Mouse (Mus musculus): Measurements from ENCODE around the gene Wls. TPM values are rescaled to one million over a fixed set of nuclear protein-coding genes. Genes with fewer than 3 reads are reported as not detected.

Wls gene
- total RNA-seq, 2 experiments from 2014 or later = 19.5 to 22.3 TPM

DNA sequence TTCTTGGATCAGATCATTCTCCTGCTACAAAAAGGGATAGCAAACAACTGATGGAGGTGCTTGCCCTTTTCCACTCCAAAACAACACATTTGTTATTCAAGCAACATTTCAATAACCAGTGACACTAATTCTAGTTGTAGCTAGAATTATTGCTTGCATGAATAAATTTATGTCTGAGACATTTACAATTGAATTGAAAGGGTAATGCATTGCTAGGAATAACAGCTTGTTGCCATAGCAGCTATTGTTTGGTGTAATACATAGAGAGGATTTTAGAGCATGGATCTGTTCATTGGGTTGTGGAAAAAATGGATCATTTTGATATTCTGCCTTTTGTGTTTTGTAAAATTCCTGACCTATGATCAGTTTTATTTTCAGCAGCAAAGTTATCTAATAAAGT is 39.5 kb downstream of the Wls start:
- no peak overlapping the region for H3K4me3 ChIP-seq
- DNase-seq (ENCODE audit: low spot score in 2 of 2) = no peak
- H3K27ac ChIP-seq = peak overlapping the region; percentile 37; the same call in 1 of the 2 replicates
- TF ChIP-seq CTCF (conservative IDR thresholded peaks at IDR 0.05) = no peak

- no peak for DNase-seq (ENCODE audit: low spot score in 2 of 2)
- Histone ChIP-seq H3K4me3 (no peak overlapping the region), H3K27ac (0 out of 2 replicates have a peak overlapping the region, but pooled peaks have one; percentile 3)
- TF ChIP-seq CTCF (conservative IDR thresholded peaks at IDR 0.05) = no peak
Observed at GRCm38 (mm10) chr3:159883325-159883724, 43.9 kb downstream of the Wls start.

DNA sequence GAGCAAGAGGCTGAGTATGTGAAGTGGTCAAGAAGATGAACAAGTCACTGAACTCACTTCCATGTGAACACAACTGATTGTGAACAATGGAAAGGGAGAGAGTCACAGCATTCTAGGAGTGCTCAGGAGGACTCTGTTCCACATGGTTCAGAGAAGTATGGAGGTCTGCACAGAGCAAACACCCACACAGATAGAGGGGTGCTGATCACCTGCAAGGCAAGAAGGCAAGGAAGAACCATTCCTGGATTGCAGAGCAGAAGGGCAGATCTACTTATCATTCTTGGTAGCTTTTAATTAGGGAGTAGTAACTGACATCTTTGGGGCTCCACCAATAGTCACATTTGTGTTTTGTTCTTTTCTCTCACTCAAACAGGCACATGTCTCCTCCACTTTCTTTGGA is 45.3 kb downstream of the Wls start:
- DNase-seq (ENCODE audit: low spot score in 2 of 2) = no peak
- H3K4me3 ChIP-seq = no peak overlapping the region
- H3K27ac ChIP-seq = peak overlapping the region; percentile 80
- no peak for TF ChIP-seq CTCF (conservative IDR thresholded peaks at IDR 0.05)

GRCm38 (mm10) chr3:159885271-159885670 is 45.8 kb downstream of the Wls start:
- no peak for TF ChIP-seq CTCF (conservative IDR thresholded peaks at IDR 0.05)
- peak; percentile 79 to 86 for DNase-seq (ENCODE audit: low spot score in 2 of 2)
- H3K27ac ChIP-seq = peak overlapping the region; percentile 80
- no peak overlapping the region for H3K4me3 ChIP-seq

DNA sequence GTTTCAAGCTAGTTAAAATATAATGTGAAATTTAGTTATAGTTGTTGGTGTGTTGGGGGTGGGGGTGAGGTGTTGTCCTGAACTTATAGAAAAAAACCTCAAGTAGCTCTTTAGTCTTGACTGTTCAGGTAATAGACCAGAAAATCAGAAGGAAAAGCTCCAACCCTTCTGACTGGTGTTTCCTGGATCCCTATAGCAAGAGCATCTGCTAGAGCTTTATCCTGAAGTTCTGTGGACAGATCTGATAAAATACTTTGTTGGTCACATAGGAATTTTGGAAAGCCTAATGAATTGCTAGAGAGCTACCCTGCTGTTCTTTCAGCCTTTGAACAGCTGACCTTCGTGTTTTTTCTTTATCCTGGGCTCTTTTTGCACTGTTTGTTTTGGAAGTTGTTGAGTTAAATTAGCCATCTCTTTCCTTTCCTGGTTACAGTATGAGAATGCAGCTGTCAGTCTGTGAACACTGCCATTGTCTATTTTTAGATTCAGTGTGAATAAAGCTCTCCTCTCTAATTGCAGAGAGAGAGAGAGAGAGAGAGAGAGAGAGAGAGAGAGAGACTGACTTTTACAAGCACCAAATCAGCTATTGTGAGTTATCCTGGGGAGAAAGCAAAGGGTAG is 46.4 kb downstream of the Wls start:
- Histone ChIP-seq H3K4me3 (no peak overlapping the region), H3K27ac (peak overlapping the region; percentile 80)
- no peak for TF ChIP-seq CTCF (conservative IDR thresholded peaks at IDR 0.05)
- peak in 1 of 2 experiments; percentile 10 for DNase-seq (ENCODE audit: low spot score in 2 of 2)

DNA sequence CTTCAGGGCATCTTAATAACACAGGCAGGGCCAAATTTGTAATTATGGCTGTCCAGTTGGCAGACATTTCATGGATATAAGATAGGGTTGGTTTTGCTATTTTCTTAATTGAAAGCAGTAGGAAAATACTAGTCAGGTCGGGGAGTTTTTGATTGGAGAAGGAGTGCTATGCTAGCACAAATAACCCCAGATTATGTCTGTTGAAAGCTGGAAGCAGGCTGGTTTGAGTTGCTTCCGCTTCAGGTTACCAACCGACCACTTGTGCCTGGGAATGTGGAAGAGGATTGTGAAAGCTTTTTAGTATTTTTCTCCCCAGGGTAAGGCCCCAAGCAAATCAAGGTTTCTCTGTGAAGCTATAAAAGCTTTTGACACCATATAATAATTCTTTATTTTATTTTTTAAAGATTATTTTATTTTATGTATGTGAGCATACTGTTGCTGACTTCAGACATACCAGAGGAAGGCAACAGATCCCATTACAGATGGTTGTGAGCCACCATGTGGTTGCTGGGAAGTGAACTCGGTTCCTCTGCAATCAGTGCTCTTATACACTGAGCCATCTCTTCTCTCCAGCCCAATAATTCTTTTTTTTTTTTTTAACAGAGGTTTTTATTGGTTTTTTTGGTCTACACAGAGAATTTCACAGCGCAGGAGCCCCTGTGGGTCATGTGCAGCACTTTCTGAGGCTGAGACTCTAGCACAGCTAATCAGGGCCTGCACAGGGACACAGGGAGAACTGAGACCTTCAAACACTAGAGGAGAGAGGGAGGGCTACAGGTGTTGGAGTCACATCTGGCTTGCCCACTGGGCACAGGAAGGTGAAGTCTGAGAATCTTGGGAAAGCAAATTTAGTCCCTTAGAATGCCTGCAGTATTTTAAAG is 50.9 kb downstream of the Wls start:
- 0 out of 2 replicates have a peak overlapping the region, but pooled peaks have one; percentile 8 for H3K27ac ChIP-seq
- DNase-seq (ENCODE audit: low spot score in 2 of 2) = no peak

GRCm38 (mm10) chr3:159891057-159891752 is 51.7 kb downstream of the Wls start:
- Histone ChIP-seq H3K27ac (no peak overlapping the region), H3K4me3 (no peak overlapping the region)
- DNase-seq (ENCODE audit: low spot score in 2 of 2) = no peak
- no peak for TF ChIP-seq CTCF (conservative IDR thresholded peaks at IDR 0.05)

More for the DNA sequence above, 50.9 kb downstream of the Wls start:
- no peak overlapping the region for H3K4me3 ChIP-seq
- TF ChIP-seq CTCF (conservative IDR thresholded peaks at IDR 0.05) = peak; percentile 40

- H3K4me3 ChIP-seq = no peak overlapping the region
- H3K27ac ChIP-seq = no peak overlapping the region
- TF ChIP-seq CTCF (conservative IDR thresholded peaks at IDR 0.05) = no peak
- DNase-seq (ENCODE audit: low spot score in 2 of 2) = no peak
Observed at GRCm38 (mm10) chr3:159907329-159907728, 67.9 kb downstream of the Wls start.

- no peak for TF ChIP-seq CTCF (conservative IDR thresholded peaks at IDR 0.05)
- H3K27ac ChIP-seq = no peak overlapping the region
- no peak overlapping the region for H3K4me3 ChIP-seq
- DNase-seq (ENCODE audit: low spot score in 2 of 2) = no peak
Observed at GRCm38 (mm10) chr3:159917328-159918090, 78.0 kb downstream of the Wls start.

Other genes with a start within 250 kb of the Wls start
- gene Rpe65, start 240.5 kb upstream of the Wls start, total RNA-seq (2021) = under 1 TPM in 1 of 2 experiments, not detected in 1; 0.46 TPM

Data from layer of hippocampus, adult 2 months (tissue).